Mouse (Mus musculus): ENCODE results near the gene Adamtsl1.
A peak's percentile ranks its signal among the peaks of the same experiment; 100 is the strongest.

Gene Adamtsl1

DNA sequence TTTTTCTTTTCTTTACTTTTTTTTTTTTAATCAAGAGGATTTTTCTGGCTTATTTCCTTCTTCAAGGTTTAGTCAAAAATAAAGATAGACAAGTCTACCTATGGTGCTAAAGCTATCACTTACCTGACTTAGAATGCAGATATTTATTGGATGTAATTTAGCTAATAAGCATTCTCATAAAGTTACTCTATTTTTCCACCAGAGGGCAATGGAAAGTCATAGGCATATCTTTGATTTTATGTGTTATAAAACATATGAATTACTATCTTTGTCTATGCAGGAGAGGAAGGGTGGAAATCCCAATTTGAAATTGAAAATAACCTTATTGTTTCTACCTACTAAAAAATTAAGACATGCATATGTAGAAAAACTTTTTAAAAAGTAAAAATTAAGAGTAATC is 418.2 kb downstream of the Adamtsl1 start:
- DNase-seq (ENCODE audit: low spot score), result no peak

DNA sequence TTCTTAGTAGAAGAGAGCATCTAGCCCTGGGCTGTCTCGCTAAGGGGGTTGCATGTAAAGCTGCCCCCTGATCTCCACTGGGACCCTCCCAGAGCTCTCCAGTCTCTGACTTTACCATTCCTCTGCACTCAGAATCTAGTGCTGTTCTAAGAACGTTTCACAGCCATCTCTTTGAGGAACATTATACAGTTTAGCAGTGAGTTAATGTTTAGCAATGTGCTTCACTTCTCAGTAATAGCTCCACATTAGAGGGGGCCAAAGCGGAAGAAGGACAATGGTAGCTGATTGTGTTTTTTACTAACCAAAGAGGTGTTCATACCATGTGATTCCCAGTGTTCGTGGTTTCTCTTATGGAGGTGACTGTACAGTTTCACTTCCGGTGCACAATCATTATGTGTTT is 425.5 kb downstream of the Adamtsl1 start:
- DNase-seq (ENCODE audit: low spot score), result no peak

DNA sequence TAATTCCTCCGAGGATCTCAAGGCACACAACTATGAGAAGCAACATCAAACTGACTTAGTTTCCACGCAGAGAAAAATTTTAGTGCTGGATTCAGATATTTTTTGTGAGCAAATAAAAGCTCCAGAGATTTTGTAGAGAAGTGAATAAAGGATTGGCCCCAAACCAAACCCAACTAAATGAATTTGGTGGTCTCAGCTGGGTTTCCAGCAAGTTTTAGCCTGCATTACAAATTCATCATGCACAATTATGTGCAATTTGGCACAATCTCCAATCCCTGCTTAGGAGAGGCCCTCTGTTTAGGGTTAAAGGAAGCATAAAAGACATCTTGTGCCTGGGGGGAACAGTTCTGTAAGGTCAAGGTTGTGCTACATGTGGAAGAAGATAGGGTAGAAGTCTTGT is 427.9 kb downstream of the Adamtsl1 start:
- no peak for DNase-seq (ENCODE audit: low spot score)

DNA sequence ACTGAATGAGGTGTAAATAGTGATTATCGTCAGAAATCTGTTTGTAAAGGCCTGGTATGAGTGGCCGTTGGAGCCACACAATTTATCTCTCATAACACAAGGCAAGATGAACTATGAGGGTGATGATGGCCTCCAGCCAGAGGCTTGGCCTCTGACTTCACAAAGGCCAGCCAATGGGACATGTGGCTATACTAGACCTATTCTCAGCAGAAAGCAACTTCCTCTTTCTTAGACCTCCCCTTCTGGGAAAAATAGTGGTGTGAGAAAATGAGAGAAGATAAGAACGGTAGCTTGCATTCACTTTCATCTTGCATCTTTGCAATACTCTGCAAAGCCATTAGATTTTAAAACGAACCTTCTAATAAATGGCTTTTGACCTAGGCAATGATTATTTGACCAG is 439.6 kb downstream of the Adamtsl1 start:
- DNase-seq (ENCODE audit: low spot score), result no peak

DNA sequence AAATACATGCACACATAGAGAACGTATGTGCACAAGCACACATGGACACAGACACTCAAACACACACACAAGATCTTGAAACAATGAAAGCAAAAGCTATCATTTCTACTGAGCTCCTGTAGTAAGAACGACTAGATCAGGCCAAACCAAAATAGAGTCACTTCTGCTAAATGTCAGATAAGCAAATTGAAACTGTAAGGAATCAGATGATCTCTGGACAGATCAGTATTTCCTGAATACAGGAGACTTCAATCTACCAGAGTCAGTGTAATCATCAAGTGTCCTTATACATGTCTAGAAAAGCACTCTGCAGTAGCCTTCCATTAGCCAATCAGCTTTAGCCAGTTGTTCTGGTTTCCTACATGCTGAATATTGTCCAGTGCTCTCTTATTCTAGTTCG is 441.4 kb downstream of the Adamtsl1 start:
- no peak for DNase-seq (ENCODE audit: low spot score)

DNA sequence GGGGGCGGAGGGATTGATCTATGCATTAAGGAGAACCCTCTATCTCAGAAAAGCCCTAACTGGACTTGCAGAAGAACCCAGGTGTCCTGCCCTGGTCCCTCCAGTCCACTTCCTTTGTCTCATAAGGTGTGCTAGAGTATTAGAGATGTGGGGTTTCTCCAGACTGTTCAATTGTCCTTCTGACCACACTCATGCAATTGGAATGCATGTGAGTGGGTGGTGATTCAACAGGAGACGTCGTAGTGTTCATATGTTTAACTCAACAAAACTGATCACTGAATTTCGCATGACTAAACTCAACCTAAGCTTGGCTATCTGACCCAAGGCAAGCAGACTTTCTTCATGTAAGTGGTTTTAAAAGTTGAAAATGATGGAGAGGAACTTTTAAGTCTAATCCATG is 443.3 kb downstream of the Adamtsl1 start:
- DNase-seq (ENCODE audit: low spot score), result no peak

DNA sequence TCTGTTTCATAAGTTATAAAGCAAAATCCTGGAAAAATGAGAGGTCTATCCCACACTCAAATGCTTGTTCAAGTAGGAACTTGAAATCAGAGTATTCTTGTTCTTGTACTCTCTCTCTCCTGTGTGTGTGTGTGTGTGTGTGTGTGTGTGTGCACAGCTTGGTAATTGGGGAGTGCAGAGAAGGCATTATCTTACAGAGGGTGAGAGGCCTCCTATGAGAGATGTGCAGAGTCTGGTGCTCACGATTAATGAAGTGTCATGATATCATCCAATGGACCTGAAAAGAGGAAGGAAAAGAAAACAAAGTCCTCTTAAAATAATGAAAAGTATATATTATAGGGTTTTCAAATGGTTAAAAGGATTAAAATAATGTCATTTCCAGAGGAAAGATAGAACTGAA is 443.9 kb downstream of the Adamtsl1 start:
- no peak for DNase-seq (ENCODE audit: low spot score)

DNA sequence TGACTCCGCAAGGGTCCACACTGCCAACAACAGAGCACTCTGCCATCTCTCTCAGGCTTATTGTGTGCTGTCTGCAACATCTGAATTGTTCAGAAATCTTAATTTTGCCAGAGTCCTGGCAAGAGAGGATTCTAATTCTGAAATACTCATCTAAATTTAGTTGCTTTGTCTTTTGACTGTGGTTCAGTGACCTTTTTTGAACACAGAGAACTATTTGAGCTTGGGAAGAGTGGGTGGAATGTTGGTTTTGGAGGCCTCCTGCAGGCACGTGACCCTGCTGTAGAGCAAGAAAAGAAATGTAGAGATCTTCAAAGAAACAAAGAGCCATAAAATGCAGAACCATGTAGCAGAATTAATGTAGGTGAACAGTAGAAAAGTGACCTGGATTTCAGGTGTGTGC is 445.0 kb downstream of the Adamtsl1 start:
- DNase-seq (ENCODE audit: low spot score), result no peak

DNA sequence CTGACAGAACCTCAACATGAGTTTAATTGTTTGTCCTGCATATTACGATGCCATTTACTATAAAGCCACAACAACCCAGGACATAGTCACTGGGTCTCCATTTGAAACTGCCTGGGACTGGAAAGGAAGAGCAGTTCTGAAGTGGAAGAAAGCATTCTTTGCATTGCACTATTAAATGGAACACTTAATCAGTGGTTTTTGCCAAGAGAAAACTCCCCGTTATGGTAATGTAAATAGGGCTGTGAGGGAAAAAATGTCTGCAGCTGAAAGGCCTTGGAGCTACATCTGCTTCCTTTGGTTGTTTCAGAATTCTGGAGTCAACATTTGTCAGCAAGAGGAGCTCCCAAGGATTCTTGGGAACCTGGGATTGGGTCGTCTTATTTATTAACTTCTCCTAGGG is 462.2 kb downstream of the Adamtsl1 start:
- DNase-seq (ENCODE audit: low spot score), result no peak

DNA sequence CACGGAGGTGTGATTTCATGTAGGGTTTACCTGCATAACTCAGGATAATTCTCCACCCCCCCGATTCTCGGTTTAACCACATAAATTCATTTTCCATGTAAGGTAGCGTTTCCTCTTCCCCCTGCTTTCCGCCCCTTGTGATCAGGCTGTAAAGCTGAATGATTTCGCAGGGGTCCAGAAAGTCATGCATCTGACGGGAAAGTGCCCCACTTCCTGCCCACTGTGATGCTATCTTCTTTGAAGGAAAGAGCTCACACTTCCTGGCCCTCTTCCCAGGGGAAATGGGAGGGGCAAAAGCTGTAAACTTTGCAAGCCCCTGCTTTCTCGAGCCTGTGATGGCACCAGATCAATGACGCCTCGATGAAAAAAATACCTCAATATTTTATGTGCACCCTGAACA is 465.2 kb downstream of the Adamtsl1 start:
- DNase-seq (ENCODE audit: low spot score), result no peak

DNA sequence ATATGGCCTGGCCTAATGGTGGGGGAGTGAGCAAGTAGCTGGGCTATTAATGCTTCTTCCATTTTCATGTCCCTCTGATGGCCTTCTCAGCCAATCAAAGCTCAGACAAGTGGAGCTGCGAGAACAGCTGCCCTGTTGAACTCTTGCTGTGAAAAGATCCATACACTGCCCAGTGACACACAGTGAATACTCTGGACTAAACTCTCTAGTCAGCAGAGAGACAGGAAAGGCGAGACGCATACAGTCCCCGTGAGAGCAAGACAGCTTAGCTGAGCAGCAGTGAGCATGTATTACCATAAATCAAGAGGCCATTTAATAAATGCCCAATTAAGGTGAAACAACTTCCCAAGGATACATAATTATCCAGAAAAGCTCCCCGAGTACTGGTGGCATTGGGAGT is 492.6 kb downstream of the Adamtsl1 start:
- no peak for DNase-seq (ENCODE audit: low spot score)

DNA sequence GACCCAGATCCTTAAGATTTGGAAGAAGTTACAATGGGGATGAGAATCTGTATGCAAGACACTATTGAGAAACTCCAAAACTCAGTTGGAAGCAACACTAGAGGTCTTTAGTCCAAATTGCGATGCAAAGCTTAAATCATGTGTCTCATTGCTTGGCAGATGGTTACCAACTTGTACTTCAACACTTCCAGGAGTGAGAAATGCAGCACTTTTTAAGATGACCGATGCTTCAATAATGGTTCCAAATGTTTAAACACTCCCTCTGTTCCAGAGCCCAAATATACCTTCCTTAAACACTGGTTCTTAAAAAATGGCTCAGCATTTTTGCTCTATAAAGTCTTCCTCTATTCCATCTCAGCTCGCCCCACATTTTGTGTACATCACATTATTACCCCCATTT is 499.7 kb downstream of the Adamtsl1 start:
- no peak for DNase-seq (ENCODE audit: low spot score)

DNA sequence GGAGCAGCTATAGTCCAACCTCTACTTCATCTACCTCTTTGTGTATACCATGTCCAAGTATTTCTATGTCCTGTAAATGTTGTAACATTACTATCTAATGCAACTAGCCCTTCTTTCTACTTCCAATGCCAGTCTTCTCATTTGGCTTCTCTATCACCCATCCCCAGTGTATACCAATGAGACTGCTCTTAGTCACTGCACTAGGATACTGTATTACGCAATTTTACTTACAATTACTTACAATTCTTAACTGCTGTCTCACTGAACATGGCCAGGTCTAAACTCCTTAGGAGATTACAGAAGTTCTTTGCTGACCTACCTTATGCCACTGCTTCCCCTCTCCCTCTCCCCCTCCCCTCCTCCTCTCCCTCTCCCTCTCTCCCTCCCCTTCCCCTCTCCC is 505.0 kb downstream of the Adamtsl1 start:
- no peak for DNase-seq (ENCODE audit: low spot score)

DNA sequence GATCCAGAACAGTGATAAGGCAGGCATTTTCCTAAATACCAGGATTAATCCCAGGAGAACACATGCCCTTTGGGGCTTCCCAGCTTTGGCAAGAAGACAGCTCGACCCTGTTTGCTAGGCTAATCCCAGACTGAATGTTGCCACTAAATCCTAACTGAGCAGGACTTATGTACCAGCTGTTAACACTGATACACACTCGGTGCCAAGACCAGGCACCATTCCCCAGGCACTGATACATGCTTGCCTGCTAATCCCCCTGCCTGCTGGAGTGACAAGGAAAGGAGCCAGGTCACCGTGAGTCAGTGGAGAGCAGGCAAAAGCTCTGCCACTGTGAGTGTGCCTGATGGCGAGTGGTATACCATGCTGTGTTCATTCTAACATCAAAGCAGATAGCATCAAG is 505.6 kb downstream of the Adamtsl1 start:
- DNase-seq (ENCODE audit: low spot score), result no peak

DNA sequence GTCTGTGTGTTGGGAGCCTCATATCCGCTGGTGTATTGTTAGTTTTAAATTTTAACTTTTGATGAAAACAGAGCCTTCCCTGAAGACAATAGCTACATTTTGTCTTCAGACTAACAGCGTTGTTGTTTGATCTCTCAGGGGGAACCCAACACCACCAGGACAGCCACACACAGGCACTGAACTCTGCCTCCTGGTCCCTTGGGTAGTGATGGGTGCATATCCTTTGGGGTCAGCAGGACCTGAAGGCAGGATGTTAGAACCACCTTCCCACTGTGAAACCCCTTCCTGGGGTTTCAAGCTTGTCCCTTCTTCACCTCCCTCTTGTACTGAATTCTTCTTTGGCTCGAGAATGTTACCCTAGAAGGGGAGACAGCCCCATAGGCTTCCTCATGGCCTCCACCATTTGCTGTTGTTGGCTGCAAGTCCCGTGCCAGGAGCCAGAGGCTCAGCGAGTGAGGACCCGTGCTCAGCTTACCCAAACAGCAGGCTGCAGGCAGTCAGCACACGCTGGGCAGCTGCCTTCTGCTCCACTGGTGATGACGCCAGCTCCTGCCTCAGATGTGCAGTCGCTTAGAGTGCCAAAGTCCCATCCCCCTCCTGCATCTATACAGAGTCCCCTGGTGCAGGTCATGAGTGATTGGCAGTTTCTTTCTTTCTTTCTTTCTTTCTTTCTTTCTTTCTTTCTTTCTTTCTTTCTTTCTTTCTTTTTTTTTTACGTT is 506.6 kb downstream of the Adamtsl1 start:
- DNase-seq (ENCODE audit: low spot score), result no peak

DNA sequence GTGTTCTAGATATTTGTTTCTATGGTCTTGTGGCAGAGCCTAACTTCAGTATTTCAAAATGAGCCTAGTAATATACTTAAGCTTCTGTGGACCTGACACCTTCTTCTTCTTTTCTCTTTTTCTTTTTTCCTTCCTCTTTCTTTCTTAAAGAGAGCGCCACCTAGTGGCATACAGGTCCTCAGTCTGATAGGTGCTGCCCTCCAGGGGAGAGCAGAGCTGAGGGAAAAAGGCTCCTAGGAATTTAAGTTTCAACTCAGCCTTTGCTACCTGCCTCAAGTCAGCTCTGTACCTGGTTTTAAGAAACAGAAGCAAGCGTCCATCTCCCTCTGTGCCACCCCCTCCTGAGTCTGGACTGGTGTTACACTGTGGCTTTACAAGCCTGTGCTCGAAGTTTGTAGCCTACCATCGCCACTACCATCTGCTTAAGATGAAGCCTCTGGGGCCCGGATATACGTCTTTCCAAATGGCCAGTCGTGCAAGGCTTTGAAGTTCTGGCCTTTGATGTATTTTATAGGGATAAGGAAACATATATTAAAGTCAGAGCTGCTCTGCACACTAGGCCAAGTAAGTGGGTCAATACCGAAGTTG is 510.7 kb downstream of the Adamtsl1 start:
- DNase-seq (ENCODE audit: low spot score), result peak; percentile 29

DNA sequence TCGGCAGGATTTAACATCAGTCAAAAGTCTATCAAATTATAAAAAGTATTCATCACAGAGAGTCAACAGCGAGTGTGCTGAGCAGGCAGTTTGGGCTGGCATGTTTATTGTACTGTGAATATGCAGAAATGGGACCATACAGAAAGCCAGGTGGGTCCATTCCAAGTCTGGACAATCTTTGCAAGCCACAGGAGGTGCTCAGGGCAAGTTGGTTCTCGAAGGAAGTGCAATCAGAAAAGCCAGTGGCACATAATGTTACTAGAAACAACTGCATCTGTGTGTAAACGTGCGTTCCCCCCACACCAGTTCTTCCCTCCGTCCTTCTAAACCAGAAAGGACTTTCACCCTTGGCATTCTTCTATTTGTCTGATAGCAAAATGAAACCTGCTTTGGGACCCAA is 515.5 kb downstream of the Adamtsl1 start:
- no peak for DNase-seq (ENCODE audit: low spot score)

DNA sequence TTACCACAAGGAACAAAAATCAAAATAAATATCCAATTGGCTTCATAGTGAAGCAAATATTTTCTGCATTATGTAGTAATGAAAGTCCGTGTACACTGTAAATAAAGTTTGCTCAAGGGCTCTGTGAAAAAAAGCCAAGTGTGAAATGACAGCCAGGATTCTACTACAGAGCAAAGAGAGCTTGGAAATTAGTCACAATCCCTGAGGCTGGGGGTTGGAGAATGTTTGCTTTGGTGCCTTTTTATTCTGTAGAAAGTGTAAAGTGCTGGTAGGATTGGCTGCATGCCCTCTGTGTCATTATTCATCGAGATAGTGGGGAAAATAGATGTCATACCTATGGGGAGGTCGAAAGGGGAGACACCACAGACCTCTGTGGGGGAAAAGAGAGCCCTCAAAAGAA is 516.2 kb downstream of the Adamtsl1 start:
- DNase-seq (ENCODE audit: low spot score), result peak; percentile 18

DNA sequence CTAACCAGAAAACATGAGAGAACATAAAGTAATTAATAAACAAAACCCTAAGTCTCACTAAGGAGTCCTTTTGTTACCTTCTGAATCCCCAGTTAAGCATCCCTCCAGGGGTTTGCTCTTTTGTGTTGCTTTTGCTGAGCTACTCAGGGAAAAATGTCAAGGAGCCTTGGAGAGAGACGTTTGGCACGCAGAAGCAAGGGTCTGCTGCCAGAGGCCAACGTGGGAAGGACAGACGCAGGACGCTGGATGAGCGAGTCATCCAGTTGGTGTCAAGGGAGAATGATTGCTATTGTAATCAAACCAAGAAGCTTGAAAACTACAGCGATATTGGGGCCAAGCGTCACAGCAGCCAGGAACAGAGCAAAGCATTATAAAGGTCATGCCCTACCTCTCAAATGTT is 517.1 kb downstream of the Adamtsl1 start:
- DNase-seq (ENCODE audit: low spot score), result no peak

DNA sequence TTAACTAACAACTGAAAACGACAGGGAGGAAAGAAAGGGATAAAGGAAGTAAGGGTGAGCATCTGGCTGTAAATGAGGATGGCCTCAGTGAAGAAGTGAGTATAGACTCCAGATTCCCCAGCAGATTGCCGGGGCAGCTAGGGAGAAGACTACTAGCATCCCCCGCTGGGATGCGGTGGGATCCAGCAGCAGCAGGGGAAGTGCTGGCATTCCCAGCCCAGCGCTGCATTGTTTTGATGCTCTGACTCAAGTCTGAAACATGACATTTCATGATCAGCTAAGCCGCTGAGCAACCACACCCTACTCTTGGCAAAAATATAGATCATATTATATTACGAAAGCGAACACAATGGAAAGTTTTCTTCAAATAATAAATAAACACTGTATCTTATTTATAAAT is 526.9 kb downstream of the Adamtsl1 start:
- no peak for DNase-seq (ENCODE audit: low spot score)

DNA sequence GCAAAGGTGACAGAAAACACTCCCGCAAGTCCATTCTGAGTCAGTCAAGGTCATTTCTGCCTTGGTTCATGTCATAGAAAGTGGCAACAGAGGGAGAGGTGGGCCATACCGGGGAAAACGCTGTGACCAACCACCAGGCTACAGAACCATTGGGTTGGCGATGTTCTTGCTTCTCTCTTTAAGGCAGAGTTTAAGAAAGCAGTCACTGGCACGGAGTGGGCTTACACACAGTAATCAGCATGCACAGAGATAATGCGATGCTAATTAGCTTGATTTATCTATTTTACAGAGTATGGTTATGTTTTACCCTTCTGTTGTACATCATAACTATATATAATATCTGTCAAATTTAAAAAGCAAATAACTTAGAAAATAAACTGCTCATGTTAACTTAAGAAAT is 531.5 kb downstream of the Adamtsl1 start:
- no peak for DNase-seq (ENCODE audit: low spot score)

DNA sequence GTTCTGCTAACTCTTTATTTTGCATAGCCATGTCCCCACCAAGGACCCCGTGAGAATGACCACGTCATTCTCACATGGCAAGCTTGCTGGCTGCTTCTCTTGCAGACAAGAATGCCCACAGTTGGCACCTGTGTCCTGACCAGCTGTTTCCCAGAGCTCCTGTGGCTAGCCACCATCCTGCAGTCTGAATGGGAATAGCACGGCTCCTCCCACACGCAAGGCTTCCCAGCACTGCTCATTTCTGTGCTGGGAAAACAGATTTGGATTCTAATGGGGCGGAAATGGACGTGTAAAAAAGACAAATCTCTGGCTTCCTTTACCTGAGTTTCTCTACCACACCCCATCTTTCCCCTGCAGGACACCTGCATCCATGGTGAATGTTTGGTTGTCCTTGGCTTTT is 531.9 kb downstream of the Adamtsl1 start:
- no peak for DNase-seq (ENCODE audit: low spot score)

DNA sequence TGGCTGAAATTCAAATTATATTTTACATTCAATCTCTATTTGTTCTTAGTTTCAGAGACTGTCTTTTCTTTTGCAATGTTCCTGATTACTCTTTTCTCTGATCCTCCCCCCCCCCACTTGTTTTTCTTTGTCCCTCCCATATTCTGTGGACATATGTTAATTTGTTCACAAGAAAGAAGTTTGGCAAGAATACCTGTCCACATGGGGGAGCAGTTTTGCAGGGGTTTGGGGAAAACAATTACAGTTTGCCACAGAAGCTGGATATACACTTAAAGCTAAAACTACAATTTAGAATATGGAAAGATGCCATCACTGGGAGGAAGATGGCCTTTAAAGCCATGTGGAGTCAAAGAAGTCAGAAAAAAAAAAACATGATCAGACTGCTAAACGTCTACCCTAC is 532.9 kb downstream of the Adamtsl1 start:
- peak; percentile 16 for DNase-seq (ENCODE audit: low spot score)

DNA sequence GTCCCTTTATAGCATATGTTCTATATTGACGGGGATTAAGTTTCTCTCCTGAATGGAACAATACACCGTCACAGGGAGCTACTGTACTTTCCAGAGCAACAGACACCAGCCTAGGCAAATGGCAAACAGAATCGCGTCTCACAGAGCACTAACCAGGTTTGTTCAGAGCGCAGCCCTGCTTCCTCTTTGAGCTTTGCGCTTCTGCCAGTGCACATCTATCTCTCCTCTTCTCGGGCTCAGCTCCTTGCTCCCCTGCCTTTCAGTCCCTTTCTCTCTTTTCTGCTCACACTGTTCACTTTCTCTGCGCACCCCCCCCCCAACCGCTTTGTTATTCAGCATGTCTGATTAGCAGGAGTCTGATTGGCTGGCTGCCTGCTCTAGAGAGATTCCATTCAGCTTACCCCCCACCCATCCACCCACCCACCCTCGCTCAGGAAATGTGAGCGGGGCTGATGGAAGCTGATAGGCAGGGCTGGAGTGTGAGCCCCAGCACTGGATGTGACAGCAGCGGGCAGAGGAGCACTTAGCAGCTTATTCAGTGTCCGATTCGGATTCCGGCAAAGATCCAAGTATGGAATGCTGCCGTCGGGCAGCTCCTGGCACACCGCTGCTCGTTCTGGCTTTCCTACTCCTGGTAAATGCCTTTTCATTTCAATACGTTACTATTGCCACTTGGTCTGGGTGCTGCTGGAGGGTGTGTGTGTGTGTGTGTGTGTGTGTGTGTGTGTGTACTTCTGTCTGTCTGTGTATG is 539.7 kb downstream of the Adamtsl1 start:
- peak; percentile 40 for DNase-seq (ENCODE audit: low spot score)

Measured in urinary bladder, postnatal 14 days (tissue).